Mouse (Mus musculus) megakaryocyte, embryonic 14.5 days (primary cell): ENCODE measurements around the gene Ttc3.

ENCODE experiments used
- FLI1 ChIP-seq: IDR thresholded peaks from 2 replicates; pipeline ENCODE4 v1.6.1; 2012; ENCODE audit warnings: low read length, inconsistent platforms, mixed read lengths
- GATA1 ChIP-seq: IDR thresholded peaks from 3 replicates; pipeline ENCODE4 v1.6.1; 2012; ENCODE audit warnings: mixed read lengths, low read length, inconsistent platforms, borderline replicate concordance

DNA sequence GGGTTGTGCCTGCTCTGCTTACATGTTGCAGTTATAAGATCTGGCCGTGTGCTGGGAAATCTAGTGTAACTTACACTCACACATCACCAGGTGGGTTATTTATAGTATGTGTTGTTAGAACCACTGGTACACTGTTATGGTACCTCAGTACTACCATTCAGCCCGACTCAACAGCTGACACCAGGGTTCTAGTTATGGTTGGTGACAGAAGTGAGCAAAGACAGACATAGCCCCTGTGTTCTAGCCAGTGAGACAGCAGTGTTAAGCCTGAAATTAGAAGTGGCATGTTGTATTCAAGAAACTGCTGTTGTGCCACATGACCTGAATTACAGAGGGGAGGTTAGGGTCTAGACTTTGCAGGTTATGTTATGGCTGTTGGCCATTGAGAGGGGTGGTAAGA lies 28.7 kb downstream of the Ttc3 start:
- TF ChIP-seq GATA1 (no peak), FLI1 (no peak)
